Mouse (Mus musculus): ENCODE measurements around the gene Tmem25.

DNA sequence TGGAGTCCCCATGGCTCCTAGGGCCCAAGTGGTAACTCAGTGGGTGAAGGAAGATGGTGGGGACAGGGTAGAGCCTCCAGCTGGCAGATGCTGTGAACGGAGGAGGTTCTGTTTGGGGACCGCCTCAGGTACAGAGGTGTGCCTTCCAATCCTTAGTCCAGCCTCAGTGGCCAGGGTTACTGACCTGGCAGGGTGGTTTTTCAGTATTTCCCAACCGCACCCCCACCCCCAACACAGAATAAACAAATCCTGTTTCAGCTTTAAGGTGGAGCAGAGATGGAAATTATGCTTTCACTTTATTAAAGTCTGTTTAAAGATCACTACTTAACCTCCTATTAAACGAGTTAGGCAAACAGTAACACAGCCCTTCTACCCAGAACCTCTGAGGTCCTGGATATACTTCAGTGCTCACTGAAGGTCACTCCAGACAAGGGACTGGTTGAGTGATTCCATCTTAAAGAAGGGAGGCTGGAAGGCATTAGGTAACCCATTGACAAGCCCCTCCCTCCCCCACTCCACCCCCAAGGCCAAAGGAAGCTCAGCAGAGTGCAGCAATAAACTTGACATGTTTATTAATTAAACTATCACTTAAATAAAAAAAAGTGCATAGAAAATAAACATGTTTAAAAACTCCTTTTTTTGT lies 3.8 kb upstream of the Tmem25 start, which contains the start of gene Ttc36:
- TF ChIP-seq POLR2A (IDR thresholded peaks at IDR 0.05; ENCODE audit: borderline replicate concordance, insufficient read depth, low read length) = no peak
- TF ChIP-seq CTCF (IDR thresholded peaks at IDR 0.05; ENCODE audit: borderline replicate concordance, insufficient read depth, low read depth, low read length) = no peak
